Mouse (Mus musculus) layer of hippocampus, adult 8-10 months (tissue): ENCODE data around the gene 1700028K03Rik. TPM values are rescaled to one million over a fixed set of nuclear protein-coding genes. Genes with fewer than 3 reads are reported as not detected.
A peak's percentile ranks its signal among the peaks of the same experiment; 100 is the strongest.

ENCODE experiments used
- DNase-seq, 2 experiments: peaks; one replicate each; pipeline ENCODE4 v3.0.0; 2022; ENCODE audit warnings: low spot score in 2 of 2
- total RNA-seq, 4 experiments: library from RNA; stranded (reverse); gene quantifications; 2 replicates each; pipeline ENCODE4 v1.2.4; 2022

Gene 1700028K03Rik
- total RNA-seq, 4 experiments from 2014 or later = 0.61 to 1.2 (median 1.0) TPM

DNA sequence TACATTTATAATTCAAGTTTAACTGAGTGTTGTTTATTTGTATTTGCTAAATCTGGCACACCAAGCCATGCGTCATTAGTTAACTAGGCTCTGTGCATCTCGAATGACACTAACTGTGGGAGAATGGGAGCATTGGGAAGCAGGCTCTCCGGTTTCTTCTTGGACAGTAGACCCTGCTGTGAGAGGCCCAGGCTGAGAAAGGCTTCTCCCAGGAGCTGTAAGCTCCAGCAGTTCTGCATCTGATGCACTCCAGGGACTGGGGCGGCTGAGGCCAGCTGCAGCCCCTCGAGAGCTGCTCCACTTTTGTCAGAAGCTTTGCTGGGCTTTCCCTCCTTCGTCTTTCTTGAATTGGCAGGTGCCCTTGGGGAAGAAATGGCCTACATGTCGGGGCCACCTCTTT is 7.2 kb downstream of the 1700028K03Rik start:
- DNase-seq = no peak

DNA sequence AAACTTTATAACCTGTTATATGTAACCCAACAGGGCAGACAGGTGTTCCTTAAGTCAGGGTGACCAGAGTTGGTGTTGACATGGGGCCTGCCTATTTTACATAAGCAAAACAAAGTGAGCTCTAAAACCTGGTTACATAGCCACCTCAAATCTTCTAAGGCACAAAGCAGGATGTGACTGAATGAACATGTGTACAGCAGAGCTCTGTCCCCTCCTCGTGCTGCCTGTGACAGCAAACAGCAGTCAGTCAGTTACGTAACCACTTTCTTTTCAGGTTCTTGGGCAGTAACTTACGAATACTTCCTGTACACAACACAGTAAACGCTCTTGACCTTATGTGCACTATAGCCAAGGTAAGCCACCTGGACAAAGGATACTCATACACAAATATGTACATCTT is 11.4 kb downstream of the 1700028K03Rik start:
- DNase-seq = no peak

DNA sequence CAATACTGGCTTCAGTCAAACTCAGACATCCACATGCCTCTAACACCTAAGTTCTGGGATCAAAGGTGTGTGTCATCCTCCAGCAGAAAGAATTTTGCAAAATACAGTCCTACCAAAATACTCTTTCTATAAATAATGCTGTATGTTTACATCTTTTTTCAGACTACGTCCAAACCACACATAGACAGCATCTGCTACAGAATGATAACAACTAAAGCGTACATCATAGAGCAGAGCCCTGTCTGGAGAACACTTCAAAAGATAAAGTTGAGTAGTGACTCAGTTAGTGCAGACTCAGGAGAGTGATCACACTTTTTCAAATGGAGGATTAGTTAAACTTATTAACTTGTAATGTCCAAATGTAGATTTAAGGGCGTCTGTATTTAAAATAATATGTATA is 13.4 kb downstream of the 1700028K03Rik start:
- no peak for DNase-seq

DNA sequence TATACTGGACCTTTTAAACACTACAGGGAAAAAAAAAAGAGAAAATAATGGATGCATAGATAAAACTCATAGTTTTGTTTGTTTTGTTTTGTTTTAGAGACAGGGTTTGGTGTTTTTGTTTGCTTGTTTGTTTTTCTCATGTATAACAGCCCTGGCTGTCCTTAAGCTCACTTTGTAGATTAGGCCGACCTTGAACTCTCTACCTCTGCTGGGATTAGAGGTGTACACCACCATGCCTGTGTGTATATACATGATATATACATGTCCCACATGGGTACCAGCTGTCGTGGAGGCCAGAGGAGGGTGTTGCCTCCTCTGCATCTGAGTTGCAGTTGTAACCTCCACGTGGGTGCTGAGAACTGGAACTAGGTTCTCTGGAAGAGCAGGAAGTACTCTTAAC is 13.9 kb downstream of the 1700028K03Rik start:
- no peak for DNase-seq

DNA sequence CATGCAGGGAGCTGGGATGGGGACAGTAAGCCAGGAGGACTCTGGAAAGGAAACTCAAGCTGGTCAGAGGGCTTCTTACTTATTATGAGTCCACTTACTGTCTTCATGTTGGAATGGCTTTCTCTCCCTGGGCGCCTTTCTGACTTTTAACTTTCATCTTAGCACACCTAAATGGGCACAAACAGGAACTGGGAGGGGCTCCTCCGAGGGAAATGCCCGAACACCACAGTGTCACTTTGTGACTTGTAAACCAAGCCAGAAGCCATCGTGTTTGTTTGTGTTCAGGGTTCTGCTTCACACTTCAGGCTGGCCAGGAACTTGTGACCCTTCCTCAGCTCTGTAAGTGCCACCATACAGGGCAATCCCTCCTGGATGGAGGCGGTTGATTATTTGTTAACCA is 19.8 kb downstream of the 1700028K03Rik start:
- no peak for DNase-seq

DNA sequence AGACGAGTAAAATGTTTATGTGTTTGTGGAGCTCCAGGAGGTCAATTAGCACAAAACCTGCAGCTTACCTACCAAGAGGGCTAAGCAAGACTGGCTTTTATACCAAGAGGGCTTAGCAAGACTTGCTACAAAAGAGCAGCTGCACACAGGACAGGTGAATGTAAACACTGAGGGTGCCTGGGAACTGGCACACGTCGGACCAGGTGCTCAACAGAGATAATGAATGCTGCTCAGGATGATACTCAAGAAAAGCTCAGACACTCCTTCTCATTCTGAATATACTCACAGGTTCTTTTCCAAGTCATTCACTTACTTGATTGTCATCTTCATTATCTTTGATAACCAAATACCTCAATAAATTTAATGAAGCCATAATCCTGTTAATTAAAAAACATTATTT is 22.5 kb downstream of the 1700028K03Rik start:
- no peak for DNase-seq

DNA sequence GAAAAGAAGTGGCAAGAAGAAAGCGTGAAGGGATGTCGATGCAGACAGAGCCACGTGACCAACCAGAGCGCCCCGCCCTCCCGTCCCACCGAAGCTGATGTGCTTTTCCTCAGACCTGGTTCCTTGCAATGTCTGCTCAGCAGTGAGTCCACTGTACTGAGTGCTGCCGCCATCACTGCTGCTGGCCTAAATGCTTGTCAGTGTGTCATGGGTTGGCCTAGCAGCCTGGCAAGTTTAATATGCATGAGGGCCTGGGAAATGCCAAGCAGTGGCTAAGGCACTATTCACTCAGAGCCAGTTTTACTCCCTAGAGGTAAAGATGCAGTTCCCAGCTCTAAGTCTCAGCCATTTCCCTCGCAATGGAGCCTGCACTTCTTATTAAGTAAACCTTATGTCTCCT is 34.6 kb downstream of the 1700028K03Rik start:
- DNase-seq = no peak

DNA sequence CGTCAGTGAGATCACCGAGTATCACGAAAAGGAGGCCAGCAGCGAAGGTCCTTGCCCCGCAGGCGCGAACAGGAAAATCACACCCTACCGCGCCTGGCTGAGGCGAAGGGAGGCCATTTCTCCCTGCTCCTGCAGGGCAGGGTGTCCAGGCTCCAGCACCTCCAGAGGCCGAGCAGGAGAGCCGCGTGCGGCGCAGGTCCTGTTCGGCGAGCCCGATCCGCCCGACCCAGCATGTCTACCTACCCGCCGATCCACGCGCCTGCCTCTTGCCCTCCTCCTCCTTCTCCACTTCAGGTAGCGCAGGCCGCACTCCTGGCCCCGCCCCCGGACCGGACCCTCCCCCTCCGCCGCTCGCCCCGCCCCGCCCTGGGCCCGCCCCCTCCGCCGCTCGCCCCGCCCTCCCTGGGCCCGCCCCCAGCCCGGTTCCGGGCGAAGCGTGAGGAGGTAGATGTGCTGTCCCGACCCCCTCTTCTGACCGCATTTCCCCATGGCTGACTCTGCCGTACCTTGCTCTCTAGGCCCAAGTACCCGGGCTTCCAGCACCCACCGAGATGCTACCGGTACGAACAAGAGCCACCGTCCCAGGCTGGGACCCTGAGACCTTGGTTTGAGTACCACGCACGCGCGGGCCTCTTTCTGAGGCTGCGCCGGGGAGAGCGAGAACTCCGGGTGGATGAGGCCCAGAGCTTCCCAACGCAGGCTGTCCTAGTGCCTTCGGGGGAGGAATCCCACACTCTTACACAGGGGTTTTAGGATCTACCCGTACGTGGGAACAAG is 63.0 kb downstream of the 1700028K03Rik start, which contains the start of the genes Rpap2 and Glmn:
Gene Rpap2 (plus strand): TSS at position 73 of the 777 bp plus-strand sequence.
Gene Glmn (minus strand): TSS at position 588 of the 777 bp plus-strand sequence.
- peak; percentile 67 to 81 for DNase-seq

DNA sequence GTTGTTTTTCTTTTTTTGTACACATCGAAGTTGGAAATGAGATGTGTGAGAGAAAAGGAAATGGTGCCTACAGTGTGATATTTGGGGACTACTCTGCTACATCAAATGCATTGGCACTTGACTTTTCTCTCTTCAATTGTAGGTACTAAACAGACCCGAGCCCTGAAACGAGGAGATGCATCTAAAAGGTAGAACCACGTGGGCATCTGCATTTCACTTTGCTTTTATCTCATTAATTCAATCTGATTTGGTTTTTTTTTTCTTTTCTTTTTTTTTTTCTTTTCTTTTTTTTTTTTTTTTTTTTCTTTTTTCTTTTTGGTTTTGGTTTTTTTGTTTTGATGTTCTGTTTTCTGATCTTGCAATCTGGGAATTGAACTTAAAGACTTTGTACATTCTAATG is 63.9 kb downstream of the 1700028K03Rik start:
- no peak for DNase-seq

Other genes with a start within 250 kb of the 1700028K03Rik start
- gene Tgfbr3, start 245.1 kb upstream of the 1700028K03Rik start, total RNA-seq = 10 to 100 TPM; 19.3 to 24.8 (median 21.5) TPM
- 10 to 100 TPM; 13.5 to 20.4 (median 15.7) TPM for gene Brdt, start 203.6 kb upstream of the 1700028K03Rik start, total RNA-seq
- 10 to 100 TPM; 51.5 to 63.5 (median 55.6) TPM for gene Ephx4, start 132.0 kb upstream of the 1700028K03Rik start, total RNA-seq
- gene Lpcat2b, start 103.2 kb upstream of the 1700028K03Rik start, total RNA-seq = under 1 TPM; 0.18 to 0.58 (median 0.25) TPM
- gene Btbd8, start 96.7 kb upstream of the 1700028K03Rik start, total RNA-seq = 100 to 1,000 TPM; 105 to 118 (median 108) TPM
- gene Gm42669, start 27.1 kb upstream of the 1700028K03Rik start, total RNA-seq = under 1 TPM in 3 of 4 experiments, not detected in 1; 0.21 to 0.39 (median 0.38) TPM
- gene Rpap2, start 62.7 kb downstream of the 1700028K03Rik start, total RNA-seq = 10 to 100 TPM; 20.3 to 26.4 (median 22.6) TPM
- 10 to 100 TPM; 14.8 to 19.3 (median 16.2) TPM for gene Glmn, start 63.2 kb downstream of the 1700028K03Rik start, total RNA-seq
- not detected for gene Gfi1, start 191.3 kb downstream of the 1700028K03Rik start, total RNA-seq